Mouse (Mus musculus): ENCODE results near the gene Ptprt. TPM values are rescaled to one million over a fixed set of nuclear protein-coding genes. Genes with fewer than 3 reads are reported as not detected.

Ptprt gene
- polyA plus RNA-seq, 1 experiment from 2014 or later = 0.99 TPM

- no peak overlapping the region for H3K9ac ChIP-seq
- no peak for ATAC-seq
- no peaks in the 10 kb centered on the region for H3K9me3 ChIP-seq
- no peaks in the 10 kb centered on the region for H3K36me3 ChIP-seq
- H3K27ac ChIP-seq = no peak overlapping the region
- H3K4me1 ChIP-seq (replicated peaks) = no peaks in the 10 kb centered on the region
- 23% methylated on average over 2 of the region's 2 CpGs for whole genome bisulfite sequencing
- H3K4me2 ChIP-seq (replicated peaks) = no peak overlapping the region
- H3K4me3 ChIP-seq (replicated peaks) = no peak overlapping the region
- H3K27me3 ChIP-seq (replicated peaks) = no peaks in the 10 kb centered on the region
These were observed 409.7 kb downstream of the Ptprt start for GRCm38 (mm10) chr2:162251272-162251671.

DNA sequence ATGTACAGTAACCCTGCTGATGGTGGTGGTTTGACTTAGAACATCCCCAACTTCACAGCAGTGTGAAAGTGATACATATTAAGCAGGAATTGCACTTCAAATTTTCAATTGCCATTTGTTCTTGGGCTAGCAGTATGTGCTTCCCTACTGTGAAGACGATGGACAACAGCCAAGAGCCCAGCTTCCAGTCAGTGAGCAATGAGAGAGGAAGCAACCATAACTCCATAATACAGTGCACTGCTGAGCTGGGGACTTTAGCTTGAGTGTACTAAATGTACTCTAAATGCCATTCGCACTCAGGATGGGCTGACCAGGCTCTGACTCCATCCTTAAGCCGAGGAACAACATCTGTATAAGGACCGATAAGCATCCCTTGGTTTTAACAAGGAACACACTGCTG, 412.7 kb downstream of the Ptprt start:
- 83% methylated on average over 4 of the region's 4 CpGs for WGBS
- H3K4me3 ChIP-seq (replicated peaks) = no peak overlapping the region
- no peaks in the 10 kb centered on the region for H3K9me3 ChIP-seq
- H3K27ac ChIP-seq = no peak overlapping the region
- no peak for ATAC-seq
- no peaks in the 10 kb centered on the region for H3K4me1 ChIP-seq (replicated peaks)
- H3K4me2 ChIP-seq (replicated peaks) = no peak overlapping the region
- no peak overlapping the region for H3K9ac ChIP-seq
- no peaks in the 10 kb centered on the region for H3K36me3 ChIP-seq
- H3K27me3 ChIP-seq (replicated peaks) = no peaks in the 10 kb centered on the region

DNA sequence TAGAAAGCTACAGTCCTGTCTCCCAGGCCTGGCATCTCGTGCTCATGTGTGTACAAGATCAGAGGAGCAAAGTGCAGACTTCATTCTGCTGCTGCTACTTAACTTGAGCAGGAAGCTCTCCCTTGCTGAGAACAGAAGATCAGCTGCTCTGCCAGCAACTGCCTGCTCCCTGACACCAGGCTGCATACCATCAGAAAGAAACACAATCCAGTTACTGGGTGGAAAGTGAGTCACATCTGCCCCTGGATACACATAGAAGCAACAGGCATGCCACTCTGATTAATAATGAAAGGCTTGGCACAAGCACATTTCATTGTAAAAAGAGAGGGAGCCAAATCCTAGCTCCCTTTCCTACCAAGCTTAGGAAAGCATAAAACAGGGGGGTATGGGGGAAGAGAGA, 438.5 kb downstream of the Ptprt start:
- WGBS = 53% methylated on average over 1 of the region's 1 CpGs
- Histone ChIP-seq H3K4me1 (replicated peaks) (no peaks in the 10 kb centered on the region), H3K27me3 (replicated peaks) (no peaks in the 10 kb centered on the region), H3K4me2 (replicated peaks) (no peak overlapping the region), H3K9me3 (no peaks in the 10 kb centered on the region), H3K27ac (no peak overlapping the region), H3K4me3 (replicated peaks) (no peak overlapping the region), H3K9ac (no peak overlapping the region), H3K36me3 (no peaks in the 10 kb centered on the region)
- no peak for ATAC-seq

DNA sequence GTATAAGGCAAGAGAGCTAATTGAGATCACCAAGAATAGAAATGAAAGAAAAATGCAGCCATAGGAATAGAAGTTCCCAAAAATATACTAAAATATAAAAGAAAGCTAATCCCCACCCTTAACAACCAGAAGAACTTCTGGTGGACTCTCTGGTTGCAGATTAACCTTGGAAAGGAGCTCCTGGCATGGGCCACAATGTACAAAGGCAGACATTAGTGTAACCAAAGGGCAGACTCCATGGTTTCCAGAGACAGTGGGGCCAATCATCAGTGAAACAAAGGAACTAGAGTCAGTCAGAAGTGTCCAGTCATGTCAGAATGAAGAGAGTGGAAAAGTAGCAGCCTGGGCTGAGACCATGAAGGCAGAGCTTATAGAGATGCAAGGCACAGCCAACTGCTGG, 440.4 kb downstream of the Ptprt start:
- no peak overlapping the region for H3K9ac ChIP-seq
- no peaks in the 10 kb centered on the region for H3K36me3 ChIP-seq
- H3K9me3 ChIP-seq = no peaks in the 10 kb centered on the region
- H3K4me1 ChIP-seq (replicated peaks) = no peaks in the 10 kb centered on the region
- H3K27ac ChIP-seq = no peak overlapping the region
- no peak for ATAC-seq
- H3K4me2 ChIP-seq (replicated peaks) = no peak overlapping the region
- H3K27me3 ChIP-seq (replicated peaks) = no peaks in the 10 kb centered on the region
- H3K4me3 ChIP-seq (replicated peaks) = no peak overlapping the region

- H3K4me1 ChIP-seq (replicated peaks) = no peaks in the 10 kb centered on the region
- no peak overlapping the region for H3K4me3 ChIP-seq (replicated peaks)
- H3K27me3 ChIP-seq (replicated peaks) = no peaks in the 10 kb centered on the region
- 84% methylated on average over 4 of the region's 4 CpGs for WGBS
- no peak overlapping the region for H3K9ac ChIP-seq
- no peak overlapping the region for H3K27ac ChIP-seq
- no peak for ATAC-seq
- no peaks in the 10 kb centered on the region for H3K9me3 ChIP-seq
- H3K36me3 ChIP-seq = no peaks in the 10 kb centered on the region
- H3K4me2 ChIP-seq (replicated peaks) = no peak overlapping the region
These were observed 441.4 kb downstream of the Ptprt start for GRCm38 (mm10) chr2:162219507-162219906.

- no peaks in the 10 kb centered on the region for H3K36me3 ChIP-seq
- H3K4me2 ChIP-seq (replicated peaks) = no peak overlapping the region
- no peak overlapping the region for H3K9ac ChIP-seq
- H3K4me3 ChIP-seq (replicated peaks) = no peak overlapping the region
- no peaks in the 10 kb centered on the region for H3K27me3 ChIP-seq (replicated peaks)
- WGBS = 83% methylated on average over 5 of the region's 5 CpGs
- H3K27ac ChIP-seq = no peak overlapping the region
- ATAC-seq = no peak
- H3K4me1 ChIP-seq (replicated peaks) = no peaks in the 10 kb centered on the region
- H3K9me3 ChIP-seq = no peaks in the 10 kb centered on the region
These were observed 443.1 kb downstream of the Ptprt start for GRCm38 (mm10) chr2:162217896-162218295.

GRCm38 (mm10) chr2:162212397-162212796, 448.6 kb downstream of the Ptprt start:
- 28% methylated on average over 2 of the region's 2 CpGs for WGBS
- H3K4me3 ChIP-seq (replicated peaks) = no peak overlapping the region
- no peak overlapping the region for H3K27ac ChIP-seq
- no peak for ATAC-seq
- no peaks in the 10 kb centered on the region for H3K36me3 ChIP-seq
- no peak overlapping the region for H3K9ac ChIP-seq
- no peaks in the 10 kb centered on the region for H3K27me3 ChIP-seq (replicated peaks)
- no peaks in the 10 kb centered on the region for H3K9me3 ChIP-seq
- no peak overlapping the region for H3K4me2 ChIP-seq (replicated peaks)
- no peaks in the 10 kb centered on the region for H3K4me1 ChIP-seq (replicated peaks)

GRCm38 (mm10) chr2:162210564-162210963, 450.4 kb downstream of the Ptprt start:
- WGBS = 84% methylated on average over 6 of the region's 6 CpGs
- H3K4me3 ChIP-seq (replicated peaks) = no peak overlapping the region
- no peaks in the 10 kb centered on the region for H3K4me1 ChIP-seq (replicated peaks)
- H3K9me3 ChIP-seq = no peaks in the 10 kb centered on the region
- ATAC-seq = no peak
- H3K36me3 ChIP-seq = no peaks in the 10 kb centered on the region
- no peaks in the 10 kb centered on the region for H3K27me3 ChIP-seq (replicated peaks)
- H3K27ac ChIP-seq = no peak overlapping the region
- no peak overlapping the region for H3K4me2 ChIP-seq (replicated peaks)
- H3K9ac ChIP-seq = no peak overlapping the region

- WGBS = 76% methylated on average over 5 of the region's 5 CpGs
- Histone ChIP-seq H3K9ac (no peak overlapping the region), H3K9me3 (no peaks in the 10 kb centered on the region), H3K27me3 (replicated peaks) (no peaks in the 10 kb centered on the region), H3K4me3 (replicated peaks) (no peak overlapping the region), H3K4me1 (replicated peaks) (no peaks in the 10 kb centered on the region), H3K27ac (no peak overlapping the region), H3K4me2 (replicated peaks) (no peak overlapping the region), H3K36me3 (no peaks in the 10 kb centered on the region)
- no peak for ATAC-seq
These were observed 463.6 kb downstream of the Ptprt start for GRCm38 (mm10) chr2:162197316-162197715.

GRCm38 (mm10) chr2:162182621-162183475, 478.1 kb downstream of the Ptprt start:
- H3K36me3 ChIP-seq = no peaks in the 10 kb centered on the region
- H3K9me3 ChIP-seq = no peaks in the 10 kb centered on the region
- no peak overlapping the region for H3K4me3 ChIP-seq (replicated peaks)
- H3K27me3 ChIP-seq (replicated peaks) = no peaks in the 10 kb centered on the region
- no peaks in the 10 kb centered on the region for H3K4me1 ChIP-seq (replicated peaks)
- no peak overlapping the region for H3K27ac ChIP-seq
- no peak for ATAC-seq
- 81% methylated on average over 20 of the region's 20 CpGs for WGBS
- H3K4me2 ChIP-seq (replicated peaks) = no peak overlapping the region
- no peak overlapping the region for H3K9ac ChIP-seq

DNA sequence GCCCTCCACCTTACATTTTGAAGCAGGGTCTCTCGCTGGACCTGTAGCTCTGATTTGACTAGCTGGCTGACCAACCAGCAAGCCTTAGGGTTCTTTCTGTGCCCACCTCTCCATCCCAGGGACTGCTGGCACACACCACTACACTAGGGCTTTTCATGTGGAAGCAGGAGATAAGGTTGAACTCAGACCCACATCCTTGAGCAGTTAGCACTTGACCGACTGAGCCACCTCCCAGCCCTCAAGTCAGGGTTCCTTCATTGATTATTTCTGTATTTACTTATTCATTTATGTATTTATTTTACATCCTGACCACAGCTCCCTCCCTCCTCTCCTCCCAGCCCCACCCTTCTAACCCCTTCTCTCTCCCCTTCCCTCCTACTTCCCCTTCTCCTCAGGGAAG, 479.1 kb downstream of the Ptprt start:
- Histone ChIP-seq H3K36me3 (no peaks in the 10 kb centered on the region), H3K27ac (no peak overlapping the region), H3K4me3 (replicated peaks) (no peak overlapping the region), H3K4me2 (replicated peaks) (no peak overlapping the region), H3K27me3 (replicated peaks) (no peaks in the 10 kb centered on the region), H3K4me1 (replicated peaks) (no peaks in the 10 kb centered on the region), H3K9ac (no peak overlapping the region), H3K9me3 (no peaks in the 10 kb centered on the region)
- WGBS = 86% methylated on average over 2 of the region's 2 CpGs
- ATAC-seq = no peak

DNA sequence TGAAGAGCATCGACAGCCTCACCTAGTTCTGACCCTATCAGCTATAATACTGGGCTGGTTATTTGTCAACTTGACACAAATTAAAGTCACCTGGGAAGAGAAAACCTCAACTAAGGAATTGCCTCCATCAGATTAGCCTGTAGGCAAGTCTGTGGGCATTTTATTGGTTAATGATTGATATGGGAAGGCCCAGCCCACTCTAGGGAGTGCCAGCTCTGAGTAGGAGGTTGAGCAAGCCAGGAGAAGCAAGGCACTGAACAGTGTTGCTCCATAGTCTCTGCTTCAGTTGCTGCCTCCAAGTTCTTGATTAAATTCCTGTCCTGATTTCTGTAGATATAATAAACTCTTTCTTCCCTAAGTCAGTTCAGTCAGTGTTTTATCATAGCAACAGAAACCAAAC, 488.4 kb downstream of the Ptprt start:
- 77% methylated on average over 1 of the region's 1 CpGs for WGBS

GRCm38 (mm10) chr2:162141845-162142411, 519.0 kb downstream of the Ptprt start:
- Histone ChIP-seq H3K36me3 (no peaks in the 10 kb centered on the region), H3K27ac (no peak overlapping the region), H3K4me1 (replicated peaks) (no peaks in the 10 kb centered on the region), H3K27me3 (replicated peaks) (no peaks in the 10 kb centered on the region), H3K4me2 (replicated peaks) (no peak overlapping the region), H3K9me3 (no peaks in the 10 kb centered on the region), H3K9ac (no peak overlapping the region), H3K4me3 (replicated peaks) (no peak overlapping the region)
- 85% methylated on average over 3 of the region's 3 CpGs for WGBS
- ATAC-seq = no peak

More for the DNA sequence above, 488.4 kb downstream of the Ptprt start:
- no peaks in the 10 kb centered on the region for H3K9me3 ChIP-seq
- no peak overlapping the region for H3K9ac ChIP-seq
- no peak for ATAC-seq
- H3K27ac ChIP-seq = no peak overlapping the region
- H3K27me3 ChIP-seq (replicated peaks) = no peaks in the 10 kb centered on the region
- no peak overlapping the region for H3K4me2 ChIP-seq (replicated peaks)
- H3K4me3 ChIP-seq (replicated peaks) = no peak overlapping the region
- no peaks in the 10 kb centered on the region for H3K4me1 ChIP-seq (replicated peaks)
- H3K36me3 ChIP-seq = no peaks in the 10 kb centered on the region
